Mouse (Mus musculus): ENCODE measurements around the gene Rgs7. TPM values are rescaled to one million over a fixed set of nuclear protein-coding genes. Genes with fewer than 3 reads are reported as not detected.

Gene Rgs7
- total and polyA plus RNA-seq, 3 experiments = not detected

DNA sequence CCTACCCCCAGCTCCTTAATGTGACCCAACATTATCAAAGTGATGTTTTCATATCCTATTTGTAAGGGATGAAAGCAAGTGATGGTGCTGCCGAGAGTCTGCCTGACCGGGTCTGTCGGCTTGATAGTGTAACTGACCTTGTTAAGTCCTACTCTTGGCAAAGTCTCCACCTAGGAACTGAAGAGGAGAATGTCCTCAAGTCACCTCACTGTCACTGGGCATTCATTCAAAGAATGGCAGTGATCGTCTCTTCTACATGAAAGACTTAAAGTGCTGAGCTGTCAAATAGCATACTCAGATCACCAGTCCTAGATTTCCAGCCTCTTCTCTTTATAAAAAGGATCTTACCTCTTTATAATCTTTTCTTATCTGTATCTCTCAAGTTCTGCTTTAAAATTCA, 293.4 kb downstream of the Rgs7 start:
- no peak for TF ChIP-seq MEF2A (IDR thresholded peaks at IDR 0.05; ENCODE audit: extremely low read depth, insufficient replicate concordance, low read depth, low read length, poor library complexity, severe bottlenecking)
- TF ChIP-seq NRF1 (IDR thresholded peaks at IDR 0.05; ENCODE audit: insufficient read depth, low read depth, low read length, poor library complexity, severe bottlenecking) = no peak
- no peak for TF ChIP-seq ZC3H11A (IDR thresholded peaks at IDR 0.05; ENCODE audit: low read depth, low read length)
- TF ChIP-seq SMC3 (IDR thresholded peaks at IDR 0.05; ENCODE audit: low read depth, low read length) = no peak
- TF ChIP-seq POLR2AphosphoS2 (IDR thresholded peaks at IDR 0.05; ENCODE audit: low read length) = no peak
- TF ChIP-seq E2F4 (IDR thresholded peaks at IDR 0.05; ENCODE audit: borderline replicate concordance, low read depth, low read length) = no peak
- DNase-seq (ENCODE audit: low read depth, low spot score) = no peak
- Histone ChIP-seq H3K27ac (ENCODE audit: control insufficient read depth, low read depth, low read length) (no peak overlapping the region), H3K4me1 (ENCODE audit: control insufficient read depth in 1 of 2, insufficient read depth in 2 of 2, low read length in 2 of 2) (no peaks in the 10 kb centered on the region), H3K36me3 (ENCODE audit: control insufficient read depth in 1 of 2, insufficient read depth in 2 of 2, low read length in 2 of 2) (no peaks in the 10 kb centered on the region), H3K4me3 (ENCODE audit: control insufficient read depth in 1 of 2, insufficient read depth in 1 of 2, low read depth in 2 of 2, low read length in 2 of 2) (no peak overlapping the region), H3K27me3 (ENCODE audit: control insufficient read depth in 1 of 2, insufficient read depth in 2 of 2, low read length in 2 of 2) (no peaks in the 10 kb centered on the region), H3K9me3 (replicated peaks; ENCODE audit: insufficient read depth, low read length) (no peaks in the 10 kb centered on the region), H3K79me2 (ENCODE audit: control insufficient read depth, insufficient read depth, low read length, poor library complexity) (no peaks in the 10 kb centered on the region), H3K9ac (ENCODE audit: control insufficient read depth, low read depth, low read length, poor library complexity, severe bottlenecking) (no peak overlapping the region)

DNA sequence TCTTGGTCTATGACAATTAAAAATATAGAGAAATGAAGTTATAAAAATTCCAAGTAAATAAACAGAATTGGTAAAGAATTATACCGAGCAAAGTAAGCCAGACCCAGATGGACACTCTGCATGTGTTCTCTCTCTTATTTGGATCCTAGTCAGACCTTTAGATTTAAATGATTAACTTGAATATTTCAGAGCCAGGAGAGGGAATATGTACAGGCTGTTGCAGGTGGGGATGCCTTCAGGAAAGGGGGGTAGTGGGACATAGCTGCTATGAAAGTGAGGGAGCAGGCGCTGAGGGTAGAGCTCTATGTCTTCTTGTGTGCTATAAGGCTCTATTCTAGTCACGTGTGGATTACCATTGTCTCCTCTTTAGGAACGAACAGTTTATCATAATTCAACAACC, 296.5 kb downstream of the Rgs7 start:
- no peak for DNase-seq (ENCODE audit: low read depth, low spot score)
- no peaks in the 10 kb centered on the region for H3K36me3 ChIP-seq (ENCODE audit: control insufficient read depth in 1 of 2, insufficient read depth in 2 of 2, low read length in 2 of 2)
- no peaks in the 10 kb centered on the region for H3K27me3 ChIP-seq (ENCODE audit: control insufficient read depth in 1 of 2, insufficient read depth in 2 of 2, low read length in 2 of 2)
- H3K79me2 ChIP-seq (ENCODE audit: control insufficient read depth, insufficient read depth, low read length, poor library complexity) = no peaks in the 10 kb centered on the region
- no peak overlapping the region for H3K9ac ChIP-seq (ENCODE audit: control insufficient read depth, low read depth, low read length, poor library complexity, severe bottlenecking)
- no peak overlapping the region for H3K4me3 ChIP-seq (ENCODE audit: control insufficient read depth in 1 of 2, insufficient read depth in 1 of 2, low read depth in 2 of 2, low read length in 2 of 2)
- H3K4me1 ChIP-seq (ENCODE audit: control insufficient read depth in 1 of 2, insufficient read depth in 2 of 2, low read length in 2 of 2) = no peaks in the 10 kb centered on the region
- TF ChIP-seq HCFC1 (IDR thresholded peaks at IDR 0.05; ENCODE audit: low read depth, low read length) (no peak), USF2 (IDR thresholded peaks at IDR 0.05; ENCODE audit: borderline replicate concordance in 1 of 2, insufficient read depth in 1 of 2, low read depth in 1 of 2, low read length in 2 of 2) (no peak)
- no peak overlapping the region for H3K27ac ChIP-seq (ENCODE audit: control insufficient read depth, low read depth, low read length)
- no peaks in the 10 kb centered on the region for H3K9me3 ChIP-seq (replicated peaks; ENCODE audit: insufficient read depth, low read length)

DNA sequence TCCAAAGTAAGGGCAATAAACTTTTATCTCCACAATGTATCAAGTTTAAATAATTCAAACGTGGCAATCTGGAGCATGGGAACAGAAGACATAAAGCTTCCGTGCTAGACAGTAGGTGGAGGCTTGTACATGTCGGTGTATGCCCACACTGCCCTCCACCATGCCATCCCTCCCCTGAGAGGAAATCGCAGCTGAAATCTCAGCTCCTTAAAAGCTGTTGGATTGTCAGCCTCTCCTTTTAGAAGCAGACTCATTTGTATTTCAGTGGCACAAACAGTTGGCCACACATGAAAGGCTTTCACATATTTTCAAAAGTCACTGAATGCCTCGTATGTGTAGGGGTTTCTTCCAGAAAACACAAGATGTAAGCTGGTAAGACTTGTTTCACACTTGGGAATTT, 304.1 kb downstream of the Rgs7 start:
- no peak overlapping the region for H3K27ac ChIP-seq (ENCODE audit: control insufficient read depth, low read depth, low read length)
- no peaks in the 10 kb centered on the region for H3K79me2 ChIP-seq (ENCODE audit: control insufficient read depth, insufficient read depth, low read length, poor library complexity)
- H3K9ac ChIP-seq (ENCODE audit: control insufficient read depth, low read depth, low read length, poor library complexity, severe bottlenecking) = no peak overlapping the region
- no peak overlapping the region for H3K4me3 ChIP-seq (ENCODE audit: control insufficient read depth in 1 of 2, insufficient read depth in 1 of 2, low read depth in 2 of 2, low read length in 2 of 2)
- H3K9me3 ChIP-seq (replicated peaks; ENCODE audit: insufficient read depth, low read length) = no peaks in the 10 kb centered on the region
- TF ChIP-seq SIN3A (IDR thresholded peaks at IDR 0.05; ENCODE audit: low read length) = no peak
- no peak for TF ChIP-seq ETS1 (IDR thresholded peaks at IDR 0.05; ENCODE audit: low read depth, low read length)
- TF ChIP-seq RAD21 (IDR thresholded peaks at IDR 0.05; ENCODE audit: low read depth, low read length) = no peak
- no peak for TF ChIP-seq ZMIZ1 (IDR thresholded peaks at IDR 0.05; ENCODE audit: low read depth, low read length)
- no peak for TF ChIP-seq TBP (IDR thresholded peaks at IDR 0.05; ENCODE audit: low read depth, low read length)
- no peak for TF ChIP-seq MAFK (IDR thresholded peaks at IDR 0.05; ENCODE audit: borderline replicate concordance, low read depth, low read length)
- no peaks in the 10 kb centered on the region for H3K4me1 ChIP-seq (ENCODE audit: control insufficient read depth in 1 of 2, insufficient read depth in 2 of 2, low read length in 2 of 2)
- H3K36me3 ChIP-seq (ENCODE audit: control insufficient read depth in 1 of 2, insufficient read depth in 2 of 2, low read length in 2 of 2) = no peaks in the 10 kb centered on the region
- no peaks in the 10 kb centered on the region; a peak in 1 of 4 replicates for H3K27me3 ChIP-seq (ENCODE audit: control insufficient read depth in 1 of 2, insufficient read depth in 2 of 2, low read length in 2 of 2)
- DNase-seq (ENCODE audit: low read depth, low spot score) = no peak

Data from MEL (cell line).